Mouse (Mus musculus): ENCODE results near the gene Ikzf5. TPM values are rescaled to one million over a fixed set of nuclear protein-coding genes. Genes with fewer than 3 reads are reported as not detected.
A peak's percentile ranks its signal among the peaks of the same experiment; 100 is the strongest.
"Not testable (repeated sequence)": the region's sequence is repeated elsewhere in the genome, so short reads cannot be mapped to it uniquely, and the experiment has no call there.

Ikzf5 gene
- polyA plus RNA-seq, 1 experiment from 2014 or later, result 15.6 TPM

- not testable (repeated sequence) for H3K4me3 ChIP-seq; H3K27ac ChIP-seq (replicated peaks); H3K4me1 ChIP-seq; H3K27me3 ChIP-seq (ENCODE audit: low read depth, poor library complexity, severe bottlenecking); H3K9me3 ChIP-seq (replicated peaks); DNase-seq (ENCODE audit: low spot score)
- peaks cover 66% of the 10 kb centered on the region for H3K36me3 ChIP-seq
- 92% methylated on average over 7 of the region's 7 CpGs for WGBS
Observed at GRCm38 (mm10) chr7:131391761-131392160, 18.6 kb downstream of the Ikzf5 start.

- peak overlapping the region; percentile 73 for H3K4me3 ChIP-seq
- peaks cover 20% of the 10 kb centered on the region for H3K4me1 ChIP-seq
- no peaks in the 10 kb centered on the region for H3K9me3 ChIP-seq (replicated peaks)
- peak overlapping the region; percentile 95; the same call in 1 of the 2 replicates for H3K27ac ChIP-seq (replicated peaks)
- 78% methylated on average over 9 of the region's 9 CpGs for WGBS
- DNase-seq (ENCODE audit: low spot score), result no peak
- H3K36me3 ChIP-seq, result peaks cover 12% of the 10 kb centered on the region
- H3K27me3 ChIP-seq (ENCODE audit: low read depth, poor library complexity, severe bottlenecking), result no peaks in the 10 kb centered on the region
Observed at GRCm38 (mm10) chr7:131371880-131372651, 38.3 kb downstream of the Ikzf5 start.

GRCm38 (mm10) chr7:131371470-131371860 is 38.9 kb downstream of the Ikzf5 start:
- WGBS, result 11% methylated on average over 9 of the region's 9 CpGs
- Histone ChIP-seq H3K27ac (replicated peaks) (peak overlapping the region; percentile 95), H3K36me3 (peaks cover 12% of the 10 kb centered on the region), H3K27me3 (ENCODE audit: low read depth, poor library complexity, severe bottlenecking) (no peaks in the 10 kb centered on the region), H3K4me1 (peaks cover 20% of the 10 kb centered on the region), H3K9me3 (replicated peaks) (no peaks in the 10 kb centered on the region), H3K4me3 (peak overlapping the region; percentile 73)
- no peak for DNase-seq (ENCODE audit: low spot score)

- H3K27ac ChIP-seq (replicated peaks), result peak within 1 kb of the TSS; percentile 95
- WGBS, result 5% methylated on average over 47 of the region's 47 CpGs
- no peaks in the 10 kb centered on the region for H3K27me3 ChIP-seq (ENCODE audit: low read depth, poor library complexity, severe bottlenecking)
Observed at GRCm38 (mm10) chr7:131370648-131371469, 39.5 kb downstream of the Ikzf5 start, which contains the start of gene Pstk. Gene Pstk, plus strand, starts transcription at chr7:131371141.

GRCm38 (mm10) chr7:131364131-131364530 is 46.2 kb downstream of the Ikzf5 start:
- no peaks in the 10 kb centered on the region for H3K9me3 ChIP-seq (replicated peaks)
- no peak for DNase-seq (ENCODE audit: low spot score)
- H3K4me1 ChIP-seq, result peaks cover 22% of the 10 kb centered on the region
- peaks cover 19% of the 10 kb centered on the region for H3K36me3 ChIP-seq
- H3K4me3 ChIP-seq, result no peak overlapping the region
- no peak overlapping the region for H3K27ac ChIP-seq (replicated peaks)
- WGBS, result 94% methylated on average over 8 of the region's 8 CpGs
- H3K27me3 ChIP-seq (ENCODE audit: low read depth, poor library complexity, severe bottlenecking), result peaks cover 7% of the 10 kb centered on the region; the same call in 1 of the 2 replicates

More at GRCm38 (mm10) chr7:131370648-131371469, 39.5 kb downstream of the Ikzf5 start, which contains the start of gene Pstk:
- peaks cover 20% of the 10 kb centered on the region for H3K4me1 ChIP-seq
- peak; percentile 91 for DNase-seq (ENCODE audit: low spot score)
- H3K9me3 ChIP-seq (replicated peaks), result no peaks in the 10 kb centered on the region
- H3K4me3 ChIP-seq, result peak within 1 kb of the TSS; percentile 73
- peaks cover 12% of the 10 kb centered on the region for H3K36me3 ChIP-seq

- peaks cover 22% of the 10 kb centered on the region for H3K4me1 ChIP-seq
- peaks cover 33% of the 10 kb centered on the region for H3K36me3 ChIP-seq
- H3K27ac ChIP-seq (replicated peaks), result peak within 1 kb of the TSS; percentile 94
- H3K27me3 ChIP-seq (ENCODE audit: low read depth, poor library complexity, severe bottlenecking), result peaks cover 7% of the 10 kb centered on the region; the same call in 1 of the 2 replicates
- peak; percentile 95 for DNase-seq (ENCODE audit: low spot score)
- no peaks in the 10 kb centered on the region for H3K9me3 ChIP-seq (replicated peaks)
- peak within 1 kb of the TSS; percentile 89 for H3K4me3 ChIP-seq
- under 1% methylated on average over 55 of the region's 55 CpGs for WGBS
Observed at GRCm38 (mm10) chr7:131362615-131363300, 47.6 kb downstream of the Ikzf5 start, which contains the start of gene 2310057M21Rik. Gene 2310057M21Rik, minus strand, starts transcription at chr7:131362759.

GRCm38 (mm10) chr7:131362269-131362614 is 48.1 kb downstream of the Ikzf5 start:
- peaks cover 38% of the 10 kb centered on the region for H3K36me3 ChIP-seq
- H3K4me1 ChIP-seq, result peaks cover 22% of the 10 kb centered on the region
- H3K4me3 ChIP-seq, result peak overlapping the region; percentile 89
- no peak for DNase-seq (ENCODE audit: low spot score)
- H3K9me3 ChIP-seq (replicated peaks), result no peaks in the 10 kb centered on the region
- peaks cover 7% of the 10 kb centered on the region; the same call in 1 of the 2 replicates for H3K27me3 ChIP-seq (ENCODE audit: low read depth, poor library complexity, severe bottlenecking)
- under 1% methylated on average over 35 of the region's 35 CpGs for WGBS
- peak overlapping the region; percentile 94 for H3K27ac ChIP-seq (replicated peaks)

GRCm38 (mm10) chr7:131356105-131356504 is 54.2 kb downstream of the Ikzf5 start:
- peaks cover 3% of the 10 kb centered on the region for H3K4me1 ChIP-seq
- H3K27me3 ChIP-seq (ENCODE audit: low read depth, poor library complexity, severe bottlenecking), result no peaks in the 10 kb centered on the region
- no peak for DNase-seq (ENCODE audit: low spot score)
- WGBS, result 96% methylated on average over 13 of the region's 13 CpGs
- no peak overlapping the region for H3K4me3 ChIP-seq
- no peak overlapping the region for H3K27ac ChIP-seq (replicated peaks)
- H3K9me3 ChIP-seq (replicated peaks), result no peaks in the 10 kb centered on the region
- peaks cover 93% of the 10 kb centered on the region for H3K36me3 ChIP-seq

- Histone ChIP-seq H3K4me1 (no peaks in the 10 kb centered on the region), H3K9me3 (replicated peaks) (no peaks in the 10 kb centered on the region), H3K27ac (replicated peaks) (no peak overlapping the region), H3K4me3 (no peak overlapping the region), H3K36me3 (peaks cover 93% of the 10 kb centered on the region), H3K27me3 (ENCODE audit: low read depth, poor library complexity, severe bottlenecking) (no peaks in the 10 kb centered on the region)
- no peak for DNase-seq (ENCODE audit: low spot score)
- 85% methylated on average over 7 of the region's 7 CpGs for WGBS
Observed at GRCm38 (mm10) chr7:131345856-131346541, 64.3 kb downstream of the Ikzf5 start.
